Mouse (Mus musculus): ENCODE data around the gene Kif12. TPM values are rescaled to one million over a fixed set of nuclear protein-coding genes. Genes with fewer than 3 reads are reported as not detected.

Gene Kif12
- total RNA-seq, 4 experiments from 2014 or later, result not detected

DNA sequence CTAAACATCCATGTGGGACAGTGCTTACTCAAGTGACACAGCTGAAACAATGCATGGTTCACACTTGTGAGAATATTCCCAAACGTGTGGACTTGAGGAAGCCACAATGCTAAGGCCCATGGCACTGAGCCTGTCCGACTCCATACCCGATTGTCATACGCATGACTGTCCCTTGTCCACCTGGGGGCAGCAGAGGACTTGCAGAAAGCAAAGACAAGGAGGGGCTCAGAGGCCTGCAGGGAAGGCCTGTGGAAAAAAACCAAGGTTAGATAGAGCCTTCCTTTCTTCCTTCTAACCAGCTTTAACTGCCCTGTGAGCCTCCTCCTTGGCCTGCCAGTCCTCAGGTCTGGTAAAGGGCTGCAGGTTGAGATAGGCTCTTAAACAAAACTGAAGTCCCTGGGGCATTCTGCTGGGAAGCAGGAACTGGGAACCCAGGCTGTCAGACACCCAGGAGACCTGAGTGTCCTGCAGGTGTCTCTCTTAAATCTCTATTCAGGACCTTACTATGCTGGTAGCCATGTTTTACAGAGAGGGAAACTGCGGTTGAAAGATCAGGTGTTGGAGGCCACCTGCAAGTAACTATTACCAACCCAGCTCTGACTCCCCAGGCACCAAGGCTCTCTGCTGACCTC is 12.9 kb downstream of the Kif12 start:
- DNase-seq (ENCODE audit: low spot score in 2 of 2), result peak; percentile 66 to 83

- no peak for DNase-seq (ENCODE audit: low spot score in 2 of 2)
Measured at GRCm38 (mm10) chr4:63158192-63158591, 13.7 kb downstream of the Kif12 start.

- DNase-seq (ENCODE audit: low spot score in 2 of 2), result no peak
Measured at GRCm38 (mm10) chr4:63156726-63157634, 15.0 kb downstream of the Kif12 start.

GRCm38 (mm10) chr4:63155596-63155995 is 16.3 kb downstream of the Kif12 start:
- no peak for DNase-seq (ENCODE audit: low spot score in 2 of 2)

- no peak for DNase-seq (ENCODE audit: low spot score in 2 of 2)
Measured at GRCm38 (mm10) chr4:63154699-63155098, 17.2 kb downstream of the Kif12 start, which contains the start of gene Ambp. Ambp (minus strand) TSS chr4:63154799.

GRCm38 (mm10) chr4:63154028-63154427 is 17.9 kb downstream of the Kif12 start:
- no peak for DNase-seq (ENCODE audit: low spot score in 2 of 2)

DNA sequence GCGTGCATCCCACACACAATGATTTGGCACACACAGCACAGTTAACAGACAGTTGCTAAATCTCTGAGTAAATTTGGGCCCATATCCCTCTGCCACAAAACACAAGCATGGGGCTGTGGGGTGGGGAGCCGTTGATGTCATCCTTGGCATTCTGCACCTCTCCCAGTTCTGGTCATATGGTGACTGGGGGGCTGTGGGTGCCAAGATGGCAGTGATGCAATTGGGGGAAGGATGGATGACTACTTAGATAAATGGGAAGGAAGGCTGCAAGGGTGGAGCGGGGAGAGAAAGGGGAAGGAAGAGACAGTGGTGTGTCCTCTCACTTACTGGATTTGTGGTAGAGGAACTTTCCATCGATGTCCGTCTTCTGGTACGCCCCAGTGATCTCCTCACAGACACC is 20.8 kb downstream of the Kif12 start:
- DNase-seq (ENCODE audit: low spot score in 2 of 2), result peak; percentile 12

GRCm38 (mm10) chr4:63147268-63147667 is 24.7 kb downstream of the Kif12 start:
- no peak for DNase-seq (ENCODE audit: low spot score in 2 of 2)

- no peak for DNase-seq (ENCODE audit: low spot score in 2 of 2)
Measured at GRCm38 (mm10) chr4:63129891-63130624, 41.9 kb downstream of the Kif12 start.

DNA sequence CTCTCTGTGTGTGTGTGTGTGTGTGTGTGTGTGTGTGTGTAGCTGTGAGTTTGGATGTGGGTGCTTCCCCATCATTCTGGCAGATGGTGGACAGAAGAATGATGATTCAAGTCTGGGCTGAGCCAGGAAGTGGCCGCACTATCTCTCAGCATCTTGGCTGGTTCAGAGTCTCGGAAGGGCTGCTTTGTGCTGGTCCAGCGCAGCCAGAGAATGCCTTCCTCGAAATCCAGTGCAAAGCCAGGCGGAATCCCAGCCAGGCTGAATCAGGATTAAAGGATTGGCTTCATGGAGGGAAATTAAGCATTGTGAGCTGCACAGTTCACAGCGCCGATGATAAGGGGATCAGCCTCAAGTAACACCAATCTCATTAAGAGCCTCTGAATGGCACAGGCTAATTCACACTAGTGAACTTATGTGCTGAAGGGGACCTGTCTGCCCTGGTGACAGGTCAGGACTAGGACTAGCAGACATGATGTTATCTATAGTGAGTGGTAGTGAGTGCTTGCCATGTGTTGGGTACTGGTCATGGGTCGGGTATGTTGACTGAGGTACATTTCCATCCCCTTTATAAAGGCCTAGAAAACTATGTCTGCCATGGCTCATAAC is 47.0 kb downstream of the Kif12 start:
- no peak for DNase-seq (ENCODE audit: low spot score in 2 of 2)

DNA sequence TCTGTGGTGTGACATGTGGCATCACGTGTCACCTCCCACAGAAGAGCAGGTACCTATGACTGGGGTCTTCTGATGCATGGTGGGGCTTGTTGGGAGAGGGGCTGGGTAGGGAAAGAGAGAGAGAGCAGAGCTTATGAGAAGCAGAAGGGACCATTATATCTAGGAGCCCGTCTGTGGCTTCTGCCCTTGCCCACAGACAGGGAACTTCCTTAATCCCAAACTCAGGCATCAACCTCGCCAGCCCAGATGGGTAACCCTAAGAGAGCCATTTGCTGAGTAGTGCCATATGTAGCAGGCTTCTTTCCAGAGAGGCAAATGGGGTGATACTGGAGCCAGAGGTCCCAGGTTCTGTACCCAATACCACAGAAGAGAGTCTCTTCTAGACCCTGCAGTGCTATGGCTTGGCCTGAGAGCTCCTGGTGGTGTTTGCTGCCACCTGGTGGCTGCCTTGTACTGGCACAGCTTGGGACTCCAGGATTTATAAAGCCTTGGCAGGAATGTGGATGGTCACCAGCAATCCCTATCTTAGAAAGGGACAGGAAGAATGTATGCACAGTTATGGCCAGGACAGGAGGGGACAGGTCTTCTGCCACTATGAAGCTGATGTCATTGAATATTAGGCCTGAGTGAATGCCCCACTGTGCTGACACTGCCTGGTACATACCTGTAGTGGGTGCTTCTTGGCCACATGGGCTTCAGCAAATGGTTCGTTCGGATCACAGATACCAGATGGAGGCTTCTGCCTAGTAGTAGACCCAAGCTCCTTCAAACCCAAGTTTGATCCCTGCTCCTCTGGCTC is 53.1 kb downstream of the Kif12 start:
- DNase-seq (ENCODE audit: low spot score in 2 of 2), result peak; percentile 53 to 79

Other genes starting within 250 kb of the Kif12 start
- 1 to 10 TPM; 3.3 to 4.4 (median 3.5) TPM for gene Zfp618, start 206.6 kb downstream of the Kif12 start, total RNA-seq (2022)
- gene Ambp, start 17.3 kb downstream of the Kif12 start, total RNA-seq (2022), result not detected
- gene Col27a1, start 41.9 kb upstream of the Kif12 start, total RNA-seq (2022), result 10 to 100 TPM in 1 of 4 experiments, 1 to 10 TPM in 3; 4.1 to 10.9 (median 7.8) TPM
- not detected for gene Orm1, start 172.4 kb upstream of the Kif12 start, total RNA-seq (2022)
- not detected for gene Orm3, start 184.0 kb upstream of the Kif12 start, total RNA-seq (2022)
- gene Orm2, start 190.3 kb upstream of the Kif12 start, total RNA-seq (2022), result not detected
- gene Akna, start 231.2 kb upstream of the Kif12 start, total RNA-seq (2022), result 1 to 10 TPM; 3.0 to 7.6 (median 5.2) TPM

All from layer of hippocampus, adult 8-10 months (tissue).